Mouse (Mus musculus) forebrain, postnatal 0 days (tissue): ENCODE measurements around the gene Sh3pxd2a. TPM values are rescaled to one million over a fixed set of nuclear protein-coding genes. Genes with fewer than 3 reads are reported as not detected.

Experiments used
- ATAC-seq: fragments of 200-750 bp; cut with Nextera tagmentation; 2 replicates; pipeline ENCODE4 v1.8.0; 2017; ENCODE audit warnings: mild to moderate bottlenecking, moderate library complexity
- DNase-seq: peaks from one replicate; pipeline ENCODE4 v3.0.0-alpha.2; 2015
- H3K27ac ChIP-seq: fragments of 300-500 bp; sonication (generic); 2 replicates; pipeline ENCODE4 v1.5.1; 2014; ENCODE audit warnings: low read depth, mild to moderate bottlenecking, antibody characterized with exemption, low read length, moderate library complexity, mixed read lengths
- H3K27me3 ChIP-seq: fragments of 300-500 bp; sonication (generic); 2 replicates; pipeline ENCODE4 v1.6.1; 2014; ENCODE audit warnings: mild to moderate bottlenecking, low read length, mixed read lengths; ENCODE audit not compliant: insufficient read depth
- H3K36me3 ChIP-seq: fragments of 300-500 bp; sonication (generic); 2 replicates; pipeline ENCODE4 v1.6.1; 2014; ENCODE audit warnings: mild to moderate bottlenecking, moderate library complexity; ENCODE audit not compliant: insufficient read depth
- H3K4me1 ChIP-seq: fragments of 300-500 bp; sonication (generic); 2 replicates; pipeline ENCODE4 v1.6.1; 2014; ENCODE audit warnings: antibody characterized with exemption; ENCODE audit not compliant: insufficient read depth
- H3K4me2 ChIP-seq: fragments of 300-500 bp; sonication (generic); 2 replicates; pipeline ENCODE4 v1.6.1; 2014; ENCODE audit warnings: low read depth, mild to moderate bottlenecking, moderate library complexity
- H3K4me3 ChIP-seq: fragments of 300-500 bp; sonication (generic); 2 replicates; pipeline ENCODE4 v1.5.1; 2014; ENCODE audit warnings: low read depth, low read length, mixed read lengths
- H3K9ac ChIP-seq: fragments of 300-500 bp; sonication (generic); 2 replicates; pipeline ENCODE4 v1.6.1; 2014; ENCODE audit warnings: mild to moderate bottlenecking
- H3K9me3 ChIP-seq: fragments of 300-500 bp; sonication (generic); 2 replicates; pipeline ENCODE4 v1.6.1; 2016; ENCODE audit warnings: low read length
- CTCF ChIP-seq: sonication (generic); IDR thresholded peaks from 2 replicates; pipeline ENCODE4 v1.5.1; 2016; ENCODE audit warnings: antibody characterized with exemption, control low read depth, low read depth
- WGBS: fragments of 180-500 bp; shearing (Covaris S2); extraction: QIAGEN DNeasy Blood & Tissue Kit; methylation state at CpG from one replicate; pipeline ENCODE4 v1.1.7; 2014; 5-methylcytosine and 5-hydroxymethylcytosine counted together
- polyA plus RNA-seq: library from polyadenylated mRNA; unstranded; fragments of >200 nt; fragmentation: Nextera tagmentation; extraction: Ambion mirVana; gene quantifications from 2 replicates; pipeline ENCODE4 v1.2.1, GENCODE M21; 2015
- total RNA-seq: library from RNA; depleted of rRNA; stranded (reverse); fragments of >200 nt; gene quantifications from 2 replicates; pipeline ENCODE4 v1.2.3, GENCODE M21; 2014

Gene Sh3pxd2a
- total and polyA plus RNA-seq, 2 experiments from 2014 or later, result 1.2 to 20.8 TPM

DNA sequence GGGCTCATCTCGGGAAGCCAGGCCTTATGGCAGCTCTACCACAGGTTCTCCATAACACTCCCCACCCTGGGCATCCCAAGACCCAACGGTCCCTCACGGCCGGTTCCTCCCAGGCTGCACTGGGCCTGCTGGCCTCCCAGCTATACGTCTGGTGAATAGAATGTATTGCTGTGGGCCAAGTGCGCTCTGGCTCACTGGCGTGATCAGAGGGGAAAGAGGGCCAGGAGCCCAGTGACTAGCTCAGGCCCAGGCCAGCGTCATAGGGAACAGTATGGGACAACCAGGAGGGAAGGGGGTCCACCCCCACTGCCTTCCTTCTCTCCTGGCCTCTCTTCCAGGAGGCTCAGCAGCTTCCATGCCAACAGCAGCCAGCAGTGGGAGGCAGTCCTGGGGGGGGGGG is 145.1 kb downstream of the Sh3pxd2a start:
- Histone ChIP-seq H3K9ac (no peak overlapping the region), H3K4me2 (no peak overlapping the region), H3K36me3 (no peaks in the 10 kb centered on the region), H3K4me1 (peaks cover 7% of the 10 kb centered on the region; the same call in 1 of the 2 replicates), H3K4me3 (no peak overlapping the region), H3K27me3 (0 out of 2 replicates have a peak, but pooled peaks cover 4% of the 10 kb centered on the region), H3K9me3 (no peaks in the 10 kb centered on the region), H3K27ac (no peak overlapping the region)
- TF ChIP-seq CTCF, result no peak
- no peak for ATAC-seq
- WGBS, result 91% methylated on average over 8 of the region's 8 CpGs
- DNase-seq, result no peak

DNA sequence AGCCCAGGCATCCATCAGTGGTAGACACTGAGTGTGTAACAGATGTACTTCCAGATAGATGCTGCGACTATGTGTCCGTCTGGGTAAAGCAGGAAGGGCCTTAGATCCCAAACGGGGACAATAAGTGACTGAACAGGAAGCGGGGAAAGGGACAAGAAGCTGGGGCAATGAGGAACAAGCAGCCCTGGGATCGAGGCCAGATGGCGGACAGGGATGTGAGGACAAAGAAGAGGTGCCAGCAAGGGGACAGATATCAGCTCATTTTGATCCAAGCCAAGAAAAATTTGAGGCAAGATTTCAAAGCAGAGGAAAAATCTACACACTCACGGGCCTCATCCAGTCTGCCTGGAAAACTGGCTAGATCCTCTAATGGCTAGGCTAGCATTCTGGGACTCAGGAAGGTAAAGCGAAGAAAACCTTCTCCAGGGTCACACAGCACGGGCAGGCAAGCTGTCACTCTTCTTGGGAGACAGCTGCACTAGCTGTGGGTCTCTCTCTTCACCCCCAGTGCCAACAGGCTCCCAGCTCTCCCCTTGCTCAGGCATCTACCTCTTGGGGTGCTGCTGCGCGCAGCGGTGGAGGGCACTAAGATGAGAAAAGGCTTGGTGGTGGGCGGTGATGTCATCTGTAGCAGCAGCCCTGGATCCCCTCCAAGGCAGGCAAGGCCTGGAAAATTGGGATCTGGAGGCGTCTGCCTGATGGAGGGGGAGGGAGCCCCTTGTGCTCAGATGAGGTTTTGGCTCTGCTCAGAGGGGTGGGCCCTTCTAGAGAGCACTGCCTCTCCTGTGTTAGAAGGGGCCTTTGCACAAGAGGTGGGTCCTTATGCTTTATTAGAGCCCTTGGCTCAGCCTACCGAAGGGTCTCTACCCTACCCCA is 146.9 kb downstream of the Sh3pxd2a start:
- no peak; the same call in 1 of the 2 replicates for TF ChIP-seq CTCF
- Histone ChIP-seq H3K4me2 (no peak overlapping the region), H3K9ac (0 out of 2 replicates have a peak overlapping the region, but pooled peaks have one; percentile 11), H3K4me3 (no peak overlapping the region), H3K27me3 (0 out of 2 replicates have a peak, but pooled peaks cover 4% of the 10 kb centered on the region), H3K36me3 (no peaks in the 10 kb centered on the region), H3K9me3 (no peaks in the 10 kb centered on the region), H3K4me1 (peaks cover 7% of the 10 kb centered on the region; the same call in 1 of the 2 replicates), H3K27ac (no peak overlapping the region)
- DNase-seq (peak; percentile 66), ATAC-seq (peak; percentile 76)
- WGBS, result 29% methylated on average over 15 of the region's 15 CpGs

DNA sequence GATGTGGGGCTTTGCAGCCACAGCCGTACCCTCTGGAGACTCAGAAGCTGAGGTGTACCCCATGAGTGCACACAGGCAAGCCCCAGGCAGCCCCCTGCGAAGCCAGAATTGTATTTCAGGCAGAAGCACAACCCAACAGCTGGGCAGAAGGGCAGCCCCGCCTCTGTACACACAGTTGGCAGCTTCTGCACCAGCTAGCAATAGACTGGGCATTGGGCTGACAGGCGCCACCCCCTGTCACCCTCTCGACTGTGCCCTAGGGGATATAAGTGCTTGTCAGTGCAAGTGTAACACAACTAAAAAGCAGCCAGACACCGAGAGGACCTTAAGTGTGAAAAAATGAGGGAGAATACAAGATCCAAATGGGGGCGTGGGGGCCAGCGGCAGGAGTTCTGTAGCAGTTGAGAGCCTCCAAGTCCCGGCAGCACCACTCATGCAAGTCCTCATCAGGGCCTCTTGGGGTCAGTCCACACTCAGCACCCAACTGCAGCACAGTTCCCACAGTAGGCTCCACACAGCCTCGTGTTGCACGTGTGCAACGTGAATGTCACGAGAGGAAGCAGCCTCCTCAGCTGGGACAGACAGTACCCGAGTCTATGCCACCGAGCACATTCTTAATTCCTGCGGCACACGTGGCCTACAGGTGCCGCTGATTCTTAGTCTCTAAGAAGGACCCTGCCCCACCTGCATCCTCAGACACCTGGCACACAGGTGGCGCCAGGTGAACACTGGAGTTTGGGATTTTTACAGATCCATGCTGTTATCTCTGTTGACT is 147.7 kb downstream of the Sh3pxd2a start:
- no peaks in the 10 kb centered on the region for H3K9me3 ChIP-seq
- ATAC-seq, result no peak
- H3K9ac ChIP-seq, result no peak overlapping the region
- DNase-seq, result no peak
- H3K36me3 ChIP-seq, result no peaks in the 10 kb centered on the region
- 0 out of 2 replicates have a peak, but pooled peaks cover 4% of the 10 kb centered on the region for H3K27me3 ChIP-seq
- no peak for TF ChIP-seq CTCF
- WGBS, result 67% methylated on average over 19 of the region's 19 CpGs
- H3K27ac ChIP-seq, result no peak overlapping the region
- H3K4me1 ChIP-seq, result peaks cover 7% of the 10 kb centered on the region; the same call in 1 of the 2 replicates
- no peak overlapping the region for H3K4me3 ChIP-seq
- no peak overlapping the region for H3K4me2 ChIP-seq

DNA sequence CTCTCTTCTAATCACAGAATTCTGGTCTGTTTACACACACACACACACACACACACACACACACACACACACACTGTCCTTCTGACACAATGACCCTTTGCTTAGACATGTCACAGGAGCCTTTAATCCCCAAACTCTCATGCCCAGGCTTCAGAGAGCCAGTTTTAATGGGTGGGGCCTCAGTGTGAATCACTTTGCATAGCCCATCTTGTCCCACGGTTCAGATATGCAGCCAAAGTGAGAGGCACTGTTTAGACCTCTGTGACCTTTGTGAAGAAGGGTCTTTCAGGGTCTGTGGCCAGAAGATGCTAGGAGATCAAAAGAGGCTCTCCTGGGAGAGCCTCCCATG is 148.3 kb downstream of the Sh3pxd2a start:
- 31% methylated on average over 1 of the region's 1 CpGs for WGBS
- H3K27ac ChIP-seq, result no peak overlapping the region
- DNase-seq, result no peak
- TF ChIP-seq CTCF, result no peak
- H3K9me3 ChIP-seq, result no peaks in the 10 kb centered on the region
- H3K4me3 ChIP-seq, result no peak overlapping the region
- H3K4me2 ChIP-seq, result no peak overlapping the region
- H3K36me3 ChIP-seq, result no peaks in the 10 kb centered on the region
- no peak for ATAC-seq
- 0 out of 2 replicates have a peak, but pooled peaks cover 4% of the 10 kb centered on the region for H3K27me3 ChIP-seq
- no peak overlapping the region for H3K9ac ChIP-seq
- H3K4me1 ChIP-seq, result peaks cover 7% of the 10 kb centered on the region; the same call in 1 of the 2 replicates

DNA sequence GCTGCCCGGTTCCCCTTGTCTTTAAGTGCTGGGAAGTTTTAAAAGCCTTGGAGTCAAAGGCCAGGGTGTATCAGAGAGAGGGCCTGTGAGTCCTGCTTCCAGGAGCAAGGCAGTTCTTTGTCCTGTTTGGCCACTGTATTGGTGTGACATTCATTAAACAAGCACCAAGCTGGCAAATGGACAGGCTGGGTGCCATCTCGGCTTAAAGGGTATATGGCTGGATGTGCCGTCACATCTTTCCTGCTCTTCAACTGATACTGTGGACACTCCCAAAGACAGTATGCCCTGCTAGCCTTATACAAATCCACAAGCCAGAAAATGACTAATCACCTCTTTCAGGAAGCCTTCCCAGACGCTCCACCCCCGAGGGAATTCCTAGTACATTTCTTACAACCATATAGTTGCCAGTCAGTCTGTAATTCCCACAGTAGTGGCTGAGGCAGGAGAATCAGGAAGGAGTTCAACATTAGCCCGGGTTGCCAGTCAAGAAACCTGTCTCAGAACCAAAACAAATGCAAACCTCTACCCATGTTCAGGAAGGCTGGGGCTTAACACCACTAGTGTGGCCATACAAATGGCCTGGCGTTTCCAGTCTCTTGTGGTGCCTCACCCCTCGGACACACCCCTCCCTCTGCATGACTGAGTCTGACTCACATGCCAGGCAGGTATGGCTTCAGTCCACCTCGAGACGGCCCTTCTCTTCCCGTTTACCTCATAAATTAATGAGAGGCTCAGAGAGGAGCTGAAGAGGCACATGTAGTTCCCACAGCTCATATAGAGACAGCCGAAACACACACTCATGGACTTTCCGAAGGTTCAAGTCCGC is 148.9 kb downstream of the Sh3pxd2a start:
- TF ChIP-seq CTCF, result no peak
- Histone ChIP-seq H3K9me3 (no peaks in the 10 kb centered on the region), H3K4me3 (0 out of 2 replicates have a peak overlapping the region, but pooled peaks have one; percentile 29), H3K27ac (no peak overlapping the region), H3K4me1 (peaks cover 7% of the 10 kb centered on the region; the same call in 1 of the 2 replicates), H3K27me3 (0 out of 2 replicates have a peak, but pooled peaks cover 4% of the 10 kb centered on the region), H3K4me2 (no peak overlapping the region), H3K9ac (0 out of 2 replicates have a peak overlapping the region, but pooled peaks have one; percentile 47), H3K36me3 (no peaks in the 10 kb centered on the region)
- 63% methylated on average over 14 of the region's 14 CpGs for WGBS
- DNase-seq (no peak), ATAC-seq (no peak)
